Mouse (Mus musculus): ENCODE measurements around the gene Ppp1r14b. TPM values are rescaled to one million over a fixed set of nuclear protein-coding genes. Genes with fewer than 3 reads are reported as not detected.
A peak's percentile ranks its signal among the peaks of the same experiment; 100 is the strongest.

The Ppp1r14b gene
- total and polyA plus RNA-seq, 2 experiments from 2014 or later: 201 to 226 TPM

- no peaks in the 10 kb centered on the region for H3K9me3 ChIP-seq (ENCODE audit: low read length)
- no peak overlapping the region for H3K9ac ChIP-seq
- H3K27me3 ChIP-seq (ENCODE audit: insufficient read depth, low read length): no peaks in the 10 kb centered on the region
- H3K27ac ChIP-seq (ENCODE audit: low read depth, low read length): no peak overlapping the region
- ATAC-seq (no peak), DNase-seq (no peak)
- TF ChIP-seq CTCF (IDR thresholded peaks at IDR 0.05; ENCODE audit: low read depth): no peak
- H3K36me3 ChIP-seq (ENCODE audit: insufficient read depth): no peaks in the 10 kb centered on the region; the same call in 1 of the 2 replicates
- H3K4me1 ChIP-seq (ENCODE audit: insufficient read depth): no peaks in the 10 kb centered on the region
- 83% methylated on average over 4 of the region's 4 CpGs for WGBS
- no peak overlapping the region for H3K4me2 ChIP-seq (ENCODE audit: low read depth)
- H3K4me3 ChIP-seq (ENCODE audit: low read depth, low read length): no peak overlapping the region
These were observed 37.7 kb downstream of the Ppp1r14b start for GRCm38 (mm10) chr19:7012426-7012825.

DNA sequence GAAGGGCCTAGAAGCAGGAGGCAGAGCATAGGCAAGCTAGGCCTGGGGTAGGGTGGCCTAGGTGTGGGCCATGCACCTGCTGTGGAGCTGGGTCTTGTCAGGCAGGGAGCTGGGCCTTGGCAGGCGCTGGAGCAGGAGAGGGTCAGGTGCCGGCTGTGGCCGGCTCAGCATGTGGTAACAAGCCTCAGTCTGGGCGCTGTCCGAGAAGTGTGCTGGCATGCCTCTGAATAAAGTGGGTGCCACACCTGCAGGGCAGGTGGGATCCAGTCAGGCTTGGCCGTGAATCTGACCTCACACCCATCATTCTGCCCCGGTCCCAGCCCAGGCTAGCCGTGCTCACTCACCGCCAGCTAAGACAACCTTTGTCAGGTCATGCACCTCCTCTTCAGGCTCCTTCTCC, 39.2 kb downstream of the Ppp1r14b start:
- WGBS: 86% methylated on average over 9 of the region's 9 CpGs
- DNase-seq (no peak), ATAC-seq (no peak)
- H3K9ac ChIP-seq: no peak overlapping the region
- no peaks in the 10 kb centered on the region for H3K9me3 ChIP-seq (ENCODE audit: low read length)
- peaks cover 6% of the 10 kb centered on the region for H3K36me3 ChIP-seq (ENCODE audit: insufficient read depth)
- H3K4me1 ChIP-seq (ENCODE audit: insufficient read depth): no peaks in the 10 kb centered on the region
- H3K4me3 ChIP-seq (ENCODE audit: low read depth, low read length): no peak overlapping the region
- H3K4me2 ChIP-seq (ENCODE audit: low read depth): no peak overlapping the region
- TF ChIP-seq CTCF (IDR thresholded peaks at IDR 0.05; ENCODE audit: low read depth): no peak
- no peak overlapping the region for H3K27ac ChIP-seq (ENCODE audit: low read depth, low read length)
- no peaks in the 10 kb centered on the region for H3K27me3 ChIP-seq (ENCODE audit: insufficient read depth, low read length)

- no peak for ATAC-seq
- no peak overlapping the region for H3K4me2 ChIP-seq (ENCODE audit: low read depth)
- 89% methylated on average over 20 of the region's 20 CpGs for WGBS
- H3K9me3 ChIP-seq (ENCODE audit: low read length): no peaks in the 10 kb centered on the region
- H3K9ac ChIP-seq: no peak overlapping the region
- no peaks in the 10 kb centered on the region for H3K4me1 ChIP-seq (ENCODE audit: insufficient read depth)
- H3K36me3 ChIP-seq (ENCODE audit: insufficient read depth): peaks cover 13% of the 10 kb centered on the region
- TF ChIP-seq CTCF (IDR thresholded peaks at IDR 0.05; ENCODE audit: low read depth): no peak
- DNase-seq: no peak
- H3K27ac ChIP-seq (ENCODE audit: low read depth, low read length): no peak overlapping the region
- no peak overlapping the region for H3K4me3 ChIP-seq (ENCODE audit: low read depth, low read length)
- no peaks in the 10 kb centered on the region for H3K27me3 ChIP-seq (ENCODE audit: insufficient read depth, low read length)
These were observed 39.8 kb downstream of the Ppp1r14b start for GRCm38 (mm10) chr19:7014481-7015135.

DNA sequence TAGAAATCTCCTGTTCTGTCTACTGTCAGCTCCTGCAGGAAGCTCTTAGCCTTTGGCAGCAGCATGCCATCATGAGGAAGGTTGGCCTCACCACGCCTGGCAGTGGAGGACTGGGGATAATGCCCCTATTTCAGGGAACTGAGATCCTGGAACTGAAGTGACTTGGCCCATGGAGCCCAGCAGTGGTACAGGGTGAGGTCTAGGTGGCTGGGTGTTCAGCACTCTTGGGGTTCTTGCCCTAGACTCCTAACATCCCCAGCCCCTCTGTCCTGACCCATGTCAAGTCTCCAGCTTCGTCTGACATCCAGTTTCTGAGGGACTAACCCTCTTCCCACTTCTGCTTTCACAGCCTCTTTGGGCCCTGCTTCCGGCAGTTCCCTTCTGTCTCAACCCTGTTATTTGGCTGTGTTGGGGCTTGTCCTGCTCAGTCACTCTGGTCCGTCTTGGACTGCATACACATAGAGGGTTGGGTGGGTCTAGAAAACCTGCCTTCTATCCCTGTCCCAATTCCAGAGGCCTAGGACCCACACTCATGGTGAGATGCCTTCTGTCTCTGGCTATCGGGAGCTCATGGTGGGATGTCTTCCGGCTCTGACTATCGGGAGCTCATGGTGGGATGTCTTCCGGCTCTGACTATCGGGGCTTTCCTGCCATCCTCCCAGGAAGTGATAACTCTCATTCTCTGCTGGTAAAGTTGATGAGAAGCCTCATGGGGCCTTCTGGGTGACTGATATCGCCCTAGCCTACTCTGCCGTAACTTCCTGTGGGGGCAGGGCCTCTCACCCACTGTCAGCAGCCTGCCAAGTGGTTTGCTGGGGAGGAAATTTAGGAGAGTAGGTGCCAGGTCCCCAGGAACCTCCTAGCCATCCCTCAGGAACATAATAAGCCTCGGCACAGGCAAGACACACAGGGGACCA, 43.0 kb downstream of the Ppp1r14b start:
- no peak for DNase-seq
- Histone ChIP-seq H3K4me3 (ENCODE audit: low read depth, low read length) (no peak overlapping the region), H3K36me3 (ENCODE audit: insufficient read depth) (peaks cover 42% of the 10 kb centered on the region), H3K27me3 (ENCODE audit: insufficient read depth, low read length) (no peaks in the 10 kb centered on the region), H3K27ac (ENCODE audit: low read depth, low read length) (no peak overlapping the region), H3K4me1 (ENCODE audit: insufficient read depth) (no peaks in the 10 kb centered on the region), H3K9me3 (ENCODE audit: low read length) (no peaks in the 10 kb centered on the region), H3K4me2 (ENCODE audit: low read depth) (no peak overlapping the region), H3K9ac (no peak overlapping the region)
- 84% methylated on average over 12 of the region's 12 CpGs for WGBS
- no peak for TF ChIP-seq CTCF (IDR thresholded peaks at IDR 0.05; ENCODE audit: low read depth)
- no peak for ATAC-seq

DNA sequence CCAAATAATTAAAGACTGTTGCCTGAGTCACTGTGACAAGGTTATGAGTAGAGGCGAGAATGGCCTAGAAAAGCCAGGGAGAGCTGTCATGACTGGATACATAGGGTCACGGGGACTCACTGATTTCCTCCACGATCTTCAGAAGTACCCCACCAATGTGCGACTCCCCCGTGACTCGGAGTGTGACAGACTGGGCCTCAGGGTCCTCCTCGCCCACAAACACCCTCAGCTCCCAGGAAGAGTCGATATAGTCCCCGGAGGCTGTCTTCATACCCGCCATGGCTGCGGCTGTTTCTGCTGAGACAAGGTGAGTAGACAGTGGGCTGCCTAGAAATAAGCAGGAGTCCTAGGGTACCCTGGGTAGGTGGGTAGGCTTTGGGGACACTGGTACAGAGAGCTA, 43.8 kb downstream of the Ppp1r14b start:
- H3K9ac ChIP-seq: no peak overlapping the region
- TF ChIP-seq CTCF (IDR thresholded peaks at IDR 0.05; ENCODE audit: low read depth): no peak
- no peaks in the 10 kb centered on the region for H3K27me3 ChIP-seq (ENCODE audit: insufficient read depth, low read length)
- no peak overlapping the region for H3K27ac ChIP-seq (ENCODE audit: low read depth, low read length)
- H3K4me3 ChIP-seq (ENCODE audit: low read depth, low read length): no peak overlapping the region
- H3K9me3 ChIP-seq (ENCODE audit: low read length): no peaks in the 10 kb centered on the region
- no peaks in the 10 kb centered on the region for H3K4me1 ChIP-seq (ENCODE audit: insufficient read depth)
- no peak for DNase-seq
- WGBS: 91% methylated on average over 11 of the region's 11 CpGs
- no peak for ATAC-seq
- peaks cover 49% of the 10 kb centered on the region for H3K36me3 ChIP-seq (ENCODE audit: insufficient read depth)
- no peak overlapping the region for H3K4me2 ChIP-seq (ENCODE audit: low read depth)

GRCm38 (mm10) chr19:7019191-7019590, 44.4 kb downstream of the Ppp1r14b start, which contains the start of gene Fermt3:
Fermt3 (minus strand) TSS chr19:7019469.
- H3K36me3 ChIP-seq (ENCODE audit: insufficient read depth): peaks cover 53% of the 10 kb centered on the region
- no peak for ATAC-seq
- 86% methylated on average over 5 of the region's 5 CpGs for WGBS
- H3K4me2 ChIP-seq (ENCODE audit: low read depth): no peak within 1 kb of the TSS
- no peaks in the 10 kb centered on the region for H3K9me3 ChIP-seq (ENCODE audit: low read length)
- H3K4me1 ChIP-seq (ENCODE audit: insufficient read depth): no peaks in the 10 kb centered on the region
- H3K9ac ChIP-seq: no peak within 1 kb of the TSS
- no peak within 1 kb of the TSS for H3K4me3 ChIP-seq (ENCODE audit: low read depth, low read length)
- no peaks in the 10 kb centered on the region for H3K27me3 ChIP-seq (ENCODE audit: insufficient read depth, low read length)
- DNase-seq: no peak
- TF ChIP-seq CTCF (IDR thresholded peaks at IDR 0.05; ENCODE audit: low read depth): no peak
- H3K27ac ChIP-seq (ENCODE audit: low read depth, low read length): no peak within 1 kb of the TSS

DNA sequence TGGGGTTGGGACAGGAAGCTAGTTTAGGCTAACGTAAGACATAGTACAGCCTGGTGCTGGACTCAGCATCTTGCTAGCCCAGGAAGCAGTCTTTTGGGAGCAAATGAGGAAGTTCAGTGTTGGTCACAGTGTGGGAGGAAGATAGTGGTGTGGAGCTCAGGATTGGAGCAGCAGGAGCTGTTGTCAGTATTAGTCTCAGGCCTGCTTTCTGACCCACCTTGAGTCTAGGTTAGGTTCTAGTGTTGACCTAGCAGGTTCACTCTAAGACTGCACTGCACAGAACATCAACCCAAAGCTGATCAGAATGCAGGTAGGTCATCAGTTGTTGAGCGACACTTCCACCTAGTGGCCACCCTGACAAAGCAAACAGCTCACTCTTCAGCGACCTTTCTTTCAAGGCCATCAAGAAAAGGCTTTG, 45.5 kb downstream of the Ppp1r14b start:
- Histone ChIP-seq H3K4me2 (ENCODE audit: low read depth) (no peak overlapping the region), H3K9me3 (ENCODE audit: low read length) (no peaks in the 10 kb centered on the region), H3K27me3 (ENCODE audit: insufficient read depth, low read length) (no peaks in the 10 kb centered on the region), H3K4me1 (ENCODE audit: insufficient read depth) (no peaks in the 10 kb centered on the region), H3K36me3 (ENCODE audit: insufficient read depth) (peaks cover 64% of the 10 kb centered on the region), H3K9ac (no peak overlapping the region), H3K4me3 (ENCODE audit: low read depth, low read length) (no peak overlapping the region), H3K27ac (ENCODE audit: low read depth, low read length) (no peak overlapping the region)
- ATAC-seq: peak; percentile 54
- peak; percentile 56 for DNase-seq
- WGBS: 47% methylated on average over 3 of the region's 3 CpGs
- peak; percentile 77 for TF ChIP-seq CTCF (IDR thresholded peaks at IDR 0.05; ENCODE audit: low read depth)

Other genes with a start within 250 kb of the Ppp1r14b start
- gene Rps6ka4, start 134.3 kb upstream of the Ppp1r14b start, total RNA-seq (2014; rRNA removed): 18.0 and 24.2 TPM in 2 replicates
- 11.2 and 14.3 TPM in 2 replicates for gene Rps6ka4, start 134.3 kb upstream of the Ppp1r14b start, polyA plus RNA-seq (2015; fragmentation: Nextera tagmentation; extraction: Ambion mirVana)
- gene Ccdc88b, start 116.8 kb upstream of the Ppp1r14b start, total RNA-seq (2014; rRNA removed): 0.57 and 3.5 TPM in 2 replicates
- 0.30 and 0.67 TPM in 2 replicates for gene Ccdc88b, start 116.8 kb upstream of the Ppp1r14b start, polyA plus RNA-seq (2015; fragmentation: Nextera tagmentation; extraction: Ambion mirVana)
- gene Trmt112, start 65.3 kb upstream of the Ppp1r14b start, total RNA-seq (2014; rRNA removed): 52.3 and 69.6 TPM in 2 replicates
- gene Trmt112, start 65.3 kb upstream of the Ppp1r14b start, polyA plus RNA-seq (2015; fragmentation: Nextera tagmentation; extraction: Ambion mirVana): 102 and 103 TPM in 2 replicates
- gene Prdx5, start 64.9 kb upstream of the Ppp1r14b start, total RNA-seq (2014; rRNA removed): 182 and 199 TPM in 2 replicates
- gene Prdx5, start 64.9 kb upstream of the Ppp1r14b start, polyA plus RNA-seq (2015; fragmentation: Nextera tagmentation; extraction: Ambion mirVana): 424 and 467 TPM in 2 replicates
- gene Esrra, start 53.2 kb upstream of the Ppp1r14b start, total RNA-seq (2014; rRNA removed): 42.6 and 43.0 TPM in 2 replicates
- gene Esrra, start 53.2 kb upstream of the Ppp1r14b start, polyA plus RNA-seq (2015; fragmentation: Nextera tagmentation; extraction: Ambion mirVana): 6.4 and 8.4 TPM in 2 replicates
- gene Catsperz, start 49.6 kb upstream of the Ppp1r14b start, total RNA-seq (2014; rRNA removed): 0.71 and 1.6 TPM in 2 replicates
- 1.2 and 2.4 TPM in 2 replicates for gene Catsperz, start 49.6 kb upstream of the Ppp1r14b start, polyA plus RNA-seq (2015; fragmentation: Nextera tagmentation; extraction: Ambion mirVana)
- 8.8 and 12.7 TPM in 2 replicates for gene Kcnk4, start 40.5 kb upstream of the Ppp1r14b start, total RNA-seq (2014; rRNA removed)
- gene Kcnk4, start 40.5 kb upstream of the Ppp1r14b start, polyA plus RNA-seq (2015; fragmentation: Nextera tagmentation; extraction: Ambion mirVana): 8.6 and 8.7 TPM in 2 replicates
- 56.5 and 94.9 TPM in 2 replicates for gene Bad, start 33.1 kb upstream of the Ppp1r14b start, total RNA-seq (2014; rRNA removed)
- 95.3 and 111 TPM in 2 replicates for gene Bad, start 33.1 kb upstream of the Ppp1r14b start, polyA plus RNA-seq (2015; fragmentation: Nextera tagmentation; extraction: Ambion mirVana)
- gene Gpr137, start 32.5 kb upstream of the Ppp1r14b start, total RNA-seq (2014; rRNA removed): 65.4 and 75.2 TPM in 2 replicates
- gene Gpr137, start 32.5 kb upstream of the Ppp1r14b start, polyA plus RNA-seq (2015; fragmentation: Nextera tagmentation; extraction: Ambion mirVana): 68.5 and 77.6 TPM in 2 replicates
- gene Plcb3, start 1.5 kb downstream of the Ppp1r14b start, total RNA-seq (2014; rRNA removed): 12.8 and 13.1 TPM in 2 replicates
- 7.3 and 10.0 TPM in 2 replicates for gene Plcb3, start 1.5 kb downstream of the Ppp1r14b start, polyA plus RNA-seq (2015; fragmentation: Nextera tagmentation; extraction: Ambion mirVana)
- 23.5 and 26.8 TPM in 2 replicates for gene Fkbp2, start 5.5 kb downstream of the Ppp1r14b start, total RNA-seq (2014; rRNA removed)
- 102 and 106 TPM in 2 replicates for gene Fkbp2, start 5.5 kb downstream of the Ppp1r14b start, polyA plus RNA-seq (2015; fragmentation: Nextera tagmentation; extraction: Ambion mirVana)
- gene Vegfb, start 12.7 kb downstream of the Ppp1r14b start, total RNA-seq (2014; rRNA removed): 24.9 and 28.4 TPM in 2 replicates
- gene Vegfb, start 12.7 kb downstream of the Ppp1r14b start, polyA plus RNA-seq (2015; fragmentation: Nextera tagmentation; extraction: Ambion mirVana): 52.8 and 64.6 TPM in 2 replicates
- 15.1 and 20.2 TPM in 2 replicates for gene Dnajc4, start 17.6 kb downstream of the Ppp1r14b start, total RNA-seq (2014; rRNA removed)
- 20.7 and 24.8 TPM in 2 replicates for gene Dnajc4, start 17.6 kb downstream of the Ppp1r14b start, polyA plus RNA-seq (2015; fragmentation: Nextera tagmentation; extraction: Ambion mirVana)
- 7.9 and 9.5 TPM in 2 replicates for gene Nudt22, start 21.1 kb downstream of the Ppp1r14b start, total RNA-seq (2014; rRNA removed)
- 14.3 and 15.3 TPM in 2 replicates for gene Nudt22, start 21.1 kb downstream of the Ppp1r14b start, polyA plus RNA-seq (2015; fragmentation: Nextera tagmentation; extraction: Ambion mirVana)
- 16.2 and 16.3 TPM in 2 replicates for gene Trpt1, start 21.2 kb downstream of the Ppp1r14b start, total RNA-seq (2014; rRNA removed)
- gene Trpt1, start 21.2 kb downstream of the Ppp1r14b start, polyA plus RNA-seq (2015; fragmentation: Nextera tagmentation; extraction: Ambion mirVana): 18.2 and 18.7 TPM in 2 replicates
- 4.4 and 6.0 TPM in 2 replicates for gene Fermt3, start 44.5 kb downstream of the Ppp1r14b start, total RNA-seq (2014; rRNA removed)
- gene Fermt3, start 44.5 kb downstream of the Ppp1r14b start, polyA plus RNA-seq (2015; fragmentation: Nextera tagmentation; extraction: Ambion mirVana): 2.6 and 3.6 TPM in 2 replicates
- gene Stip1, start 65.0 kb downstream of the Ppp1r14b start, total RNA-seq (2014; rRNA removed): 124 and 133 TPM in 2 replicates
- gene Stip1, start 65.0 kb downstream of the Ppp1r14b start, polyA plus RNA-seq (2015; fragmentation: Nextera tagmentation; extraction: Ambion mirVana): 146 and 156 TPM in 2 replicates
- gene Macrod1, start 81.8 kb downstream of the Ppp1r14b start, total RNA-seq (2014; rRNA removed): 8.1 and 9.4 TPM in 2 replicates
- 8.0 and 8.5 TPM in 2 replicates for gene Macrod1, start 81.8 kb downstream of the Ppp1r14b start, polyA plus RNA-seq (2015; fragmentation: Nextera tagmentation; extraction: Ambion mirVana)
- gene Flrt1, start 130.8 kb downstream of the Ppp1r14b start, total RNA-seq (2014; rRNA removed): 8.1 and 8.8 TPM in 2 replicates
- gene Flrt1, start 130.8 kb downstream of the Ppp1r14b start, polyA plus RNA-seq (2015; fragmentation: Nextera tagmentation; extraction: Ambion mirVana): 6.7 and 11.3 TPM in 2 replicates
- 248 and 252 TPM in 2 replicates for gene Otub1, start 231.3 kb downstream of the Ppp1r14b start, total RNA-seq (2014; rRNA removed)
- gene Otub1, start 231.3 kb downstream of the Ppp1r14b start, polyA plus RNA-seq (2015; fragmentation: Nextera tagmentation; extraction: Ambion mirVana): 286 and 290 TPM in 2 replicates
- gene Cox8a, start 242.6 kb downstream of the Ppp1r14b start, total RNA-seq (2014; rRNA removed): 735 and 828 TPM in 2 replicates
- 1,247 and 1,523 TPM in 2 replicates for gene Cox8a, start 242.6 kb downstream of the Ppp1r14b start, polyA plus RNA-seq (2015; fragmentation: Nextera tagmentation; extraction: Ambion mirVana)